Mouse (Mus musculus) cortical plate, adult 2 months (tissue): ENCODE results near the gene D3Ertd254e. TPM values are rescaled to one million over a fixed set of nuclear protein-coding genes. Genes with fewer than 3 reads are reported as not detected.
"Not testable (repeated sequence)": the region's sequence is repeated elsewhere in the genome, so short reads cannot be mapped to it uniquely, and the experiment has no call there.

Source experiments
- H3K27ac ChIP-seq: fragments of 200-500 bp; 2 replicates; pipeline ENCODE4 v1.5.1; 2012; ENCODE audit warnings: low read length, control low read depth, inconsistent platforms; ENCODE audit not compliant: insufficient read depth
- H3K4me1 ChIP-seq: fragments of 200-500 bp; 2 replicates; pipeline ENCODE4 v1.6.1; 2011; ENCODE audit warnings: low read length; ENCODE audit not compliant: control insufficient read depth, insufficient read depth
- H3K4me3 ChIP-seq: fragments of 200-500 bp; 2 replicates; pipeline ENCODE4 v1.5.1; 2011; ENCODE audit warnings: mild to moderate bottlenecking, low read length, control low read depth; ENCODE audit not compliant: insufficient read depth
- CTCF ChIP-seq: fragments of 200-500 bp; IDR thresholded peaks from 2 replicates; pipeline ENCODE4 v1.5.1; 2011; ENCODE audit warnings: mild to moderate bottlenecking, control low read depth, low read length; ENCODE audit not compliant: insufficient read depth; ENCODE audit errors: extremely low read depth
- POLR2A ChIP-seq: fragments of 200-500 bp; IDR thresholded peaks from 2 replicates; pipeline ENCODE4 v1.6.1; 2011; ENCODE audit warnings: mild to moderate bottlenecking, low read length, control low read depth; ENCODE audit not compliant: insufficient read depth; ENCODE audit errors: extremely low read depth
- polyA plus RNA-seq: library from polyadenylated mRNA; depleted of rRNA; stranded (reverse); fragments of >200 nt; gene quantifications from 2 replicates; pipeline ENCODE4 v1.2.3, GENCODE M21; 2012; rRNA removed

D3Ertd254e gene
- polyA plus RNA-seq = 5.9 TPM in 2 replicates

GRCm38 (mm10) chr3:36150934-36151686 is at the start of gene D3Ertd254e:
TSS of gene D3Ertd254e (plus strand) at chr3:36151017.
- TF ChIP-seq CTCF (no peak), POLR2A (peak; percentile 97)
- H3K4me3 ChIP-seq = peak within 1 kb of the TSS; percentile 75
- H3K4me1 ChIP-seq = peaks cover 9% of the 10 kb centered on the region
- peak within 1 kb of the TSS; percentile 64; the same call in 1 of the 2 replicates for H3K27ac ChIP-seq

- H3K4me1 ChIP-seq = no peaks in the 10 kb centered on the region
- no peak for TF ChIP-seq CTCF
- no peak for TF ChIP-seq POLR2A
- H3K27ac ChIP-seq = no peak overlapping the region
- H3K4me3 ChIP-seq = no peak overlapping the region
Measured at GRCm38 (mm10) chr3:36116076-36116475, 34.7 kb upstream of the D3Ertd254e start.

GRCm38 (mm10) chr3:36119684-36120548 is 30.9 kb upstream of the D3Ertd254e start:
- Histone ChIP-seq H3K4me1 (no peaks in the 10 kb centered on the region), H3K4me3 (no peak overlapping the region), H3K27ac (no peak overlapping the region)
- no peak for TF ChIP-seq POLR2A
- no peak for TF ChIP-seq CTCF

- not testable (repeated sequence) for H3K27ac ChIP-seq, H3K4me3 ChIP-seq, H3K4me1 ChIP-seq
Measured at GRCm38 (mm10) chr3:36126176-36126575, 24.6 kb upstream of the D3Ertd254e start.

GRCm38 (mm10) chr3:36136152-36136551 is 14.7 kb upstream of the D3Ertd254e start:
- Histone ChIP-seq H3K4me3 (no peak overlapping the region), H3K4me1 (no peaks in the 10 kb centered on the region), H3K27ac (no peak overlapping the region)
- TF ChIP-seq POLR2A (no peak), CTCF (no peak)

- Histone ChIP-seq H3K4me1 (no peaks in the 10 kb centered on the region), H3K4me3 (no peak overlapping the region), H3K27ac (no peak overlapping the region)
- TF ChIP-seq CTCF (no peak), POLR2A (no peak)
Measured at GRCm38 (mm10) chr3:36137560-36137959, 13.3 kb upstream of the D3Ertd254e start.

- TF ChIP-seq POLR2A = no peak
- Histone ChIP-seq H3K4me1 (no peaks in the 10 kb centered on the region), H3K27ac (no peak overlapping the region), H3K4me3 (no peak overlapping the region)
Measured at GRCm38 (mm10) chr3:36138171-36138660, 12.6 kb upstream of the D3Ertd254e start.

- H3K4me1 ChIP-seq = no peaks in the 10 kb centered on the region
- no peak overlapping the region for H3K4me3 ChIP-seq
- no peak overlapping the region for H3K27ac ChIP-seq
- TF ChIP-seq POLR2A (no peak), CTCF (no peak)
Measured at GRCm38 (mm10) chr3:36138996-36139395, 11.8 kb upstream of the D3Ertd254e start.

- Histone ChIP-seq H3K4me1 (peaks cover 9% of the 10 kb centered on the region), H3K4me3 (peak overlapping the region; percentile 75), H3K27ac (no peak overlapping the region)
- no peak for TF ChIP-seq CTCF
- TF ChIP-seq POLR2A = no peak
Measured at GRCm38 (mm10) chr3:36150537-36150933, 282 bp upstream of the D3Ertd254e start.

GRCm38 (mm10) chr3:36155268-36155667 is 4.5 kb downstream of the D3Ertd254e start:
- Histone ChIP-seq H3K4me1 (peaks cover 9% of the 10 kb centered on the region), H3K27ac (no peak overlapping the region), H3K4me3 (no peak overlapping the region)
- TF ChIP-seq POLR2A (no peak), CTCF (no peak)
